Mouse (Mus musculus): ENCODE results near the gene Tbcd.
A peak's percentile ranks its signal among the peaks of the same experiment; 100 is the strongest.

Gene Tbcd

DNA sequence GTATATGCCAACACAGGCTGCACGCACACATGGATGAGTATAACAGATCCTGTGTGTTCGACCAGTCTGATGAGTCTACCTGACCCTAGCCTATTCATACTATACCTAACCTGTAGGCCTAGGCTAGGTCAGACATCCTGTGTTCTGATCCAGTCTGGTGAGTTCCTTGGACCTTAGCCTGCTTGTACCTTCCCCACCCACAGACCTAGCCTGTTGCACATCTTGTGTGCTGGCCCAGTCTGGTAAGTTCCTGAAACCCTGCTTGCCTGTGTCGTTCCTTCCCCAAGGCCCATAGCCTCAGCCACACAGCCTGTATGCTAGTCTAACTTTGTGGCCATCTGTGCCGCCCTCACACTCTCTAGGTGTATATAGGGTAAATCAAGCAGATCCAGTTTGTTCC, 112.5 kb downstream of the Tbcd start:
- no peak for ATAC-seq (ENCODE audit: low TSS enrichment)

DNA sequence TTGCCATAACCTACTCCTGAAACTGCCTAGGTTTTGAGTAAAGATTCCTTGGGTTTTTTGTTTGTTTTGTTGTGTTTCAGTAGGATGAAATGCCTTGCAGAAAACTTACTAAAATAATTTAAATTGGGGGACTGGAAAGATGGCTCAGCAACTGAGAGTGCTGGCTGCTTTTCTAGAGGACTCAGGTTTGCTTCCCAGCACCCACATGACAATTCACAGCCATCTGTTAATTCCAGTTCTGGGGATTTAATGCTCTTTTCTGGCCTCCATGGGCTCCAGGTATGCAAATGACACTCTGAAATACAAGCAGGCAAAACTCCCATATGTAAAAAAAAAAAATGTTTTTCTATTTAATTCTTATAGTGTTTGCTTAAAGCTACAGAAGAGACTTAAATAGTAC, 130.1 kb downstream of the Tbcd start:
- peak; percentile 69 for ATAC-seq (ENCODE audit: low TSS enrichment)

DNA sequence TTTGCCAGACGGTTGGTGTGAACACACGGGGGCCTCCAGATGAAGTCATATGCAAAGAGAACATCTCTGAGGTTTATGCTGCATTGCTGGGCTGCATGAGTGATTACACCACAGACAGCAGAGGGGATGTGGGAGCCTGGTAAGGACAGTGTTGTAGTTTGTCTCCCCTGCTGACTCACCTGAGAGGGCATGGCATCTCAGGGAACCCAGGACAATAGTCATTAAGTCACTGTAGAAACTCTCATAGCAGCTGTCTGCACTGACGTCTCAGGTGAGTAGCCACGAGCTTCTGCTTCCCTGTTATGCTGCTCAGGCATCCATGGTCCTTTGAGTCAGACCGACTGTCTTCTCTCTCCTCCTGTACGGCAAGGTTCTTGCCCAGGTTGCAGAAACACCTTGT, 145.5 kb downstream of the Tbcd start:
- ATAC-seq (ENCODE audit: low TSS enrichment), result no peak

DNA sequence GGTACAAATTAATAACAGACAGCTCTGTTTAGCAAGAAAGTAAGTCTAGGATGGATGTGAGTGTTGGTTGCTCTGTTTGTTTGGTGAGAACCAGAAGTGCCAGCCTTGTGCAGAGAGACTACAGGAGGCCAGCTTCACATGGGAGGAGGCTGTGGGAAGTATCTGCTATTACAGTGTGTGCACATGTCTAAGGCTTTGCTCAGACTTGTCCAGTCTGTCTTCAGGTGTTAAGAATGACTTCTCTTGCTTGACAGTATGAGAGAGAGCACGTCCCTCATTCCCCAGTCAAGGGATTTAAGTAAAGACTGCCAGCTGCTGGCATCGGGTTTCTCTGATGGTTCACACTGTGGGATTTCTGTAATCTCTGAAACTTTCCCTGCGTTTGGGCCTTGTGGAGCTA, 149.7 kb downstream of the Tbcd start:
- ATAC-seq (ENCODE audit: low TSS enrichment), result no peak

DNA sequence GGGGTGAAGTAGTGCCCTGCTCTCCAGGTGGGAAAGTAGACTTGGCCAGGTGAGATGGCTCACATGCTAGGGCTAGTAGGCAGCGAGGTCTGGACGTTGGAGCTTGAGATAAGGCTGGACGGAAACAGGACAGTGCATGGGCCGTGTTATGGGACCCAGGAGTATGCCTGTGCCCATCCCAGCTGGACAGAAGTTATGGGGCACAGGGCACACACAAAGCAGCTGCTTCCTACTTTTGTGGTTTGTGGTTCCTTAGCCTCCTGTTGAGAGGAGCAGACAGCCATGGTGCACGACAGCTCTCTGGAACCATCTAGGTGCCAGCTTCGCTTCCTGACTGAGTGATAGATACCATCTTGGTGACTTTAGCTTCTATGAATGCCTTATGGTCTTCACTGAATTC, 153.9 kb downstream of the Tbcd start:
- no peak for ATAC-seq (ENCODE audit: low TSS enrichment)

DNA sequence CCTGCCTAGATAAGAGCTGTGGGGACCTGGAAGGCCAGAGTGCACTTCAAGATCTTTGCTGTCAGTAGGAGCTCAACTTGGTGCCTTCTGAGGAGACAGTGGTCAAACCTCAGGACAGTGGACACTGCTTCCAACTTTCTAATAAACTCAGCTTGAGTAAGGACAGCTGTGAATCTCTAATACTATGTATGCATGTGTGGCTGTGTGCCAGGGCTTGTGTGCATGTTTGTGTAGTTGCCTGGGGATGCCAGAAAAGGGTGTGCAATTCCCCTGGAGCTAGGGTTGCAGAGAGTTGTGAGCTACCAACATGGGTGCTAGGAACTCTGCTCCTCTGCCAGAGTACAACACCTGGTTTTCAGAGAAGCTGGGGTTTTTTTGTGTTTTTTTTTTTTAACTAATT, 159.2 kb downstream of the Tbcd start:
- ATAC-seq (ENCODE audit: low TSS enrichment), result no peak

DNA sequence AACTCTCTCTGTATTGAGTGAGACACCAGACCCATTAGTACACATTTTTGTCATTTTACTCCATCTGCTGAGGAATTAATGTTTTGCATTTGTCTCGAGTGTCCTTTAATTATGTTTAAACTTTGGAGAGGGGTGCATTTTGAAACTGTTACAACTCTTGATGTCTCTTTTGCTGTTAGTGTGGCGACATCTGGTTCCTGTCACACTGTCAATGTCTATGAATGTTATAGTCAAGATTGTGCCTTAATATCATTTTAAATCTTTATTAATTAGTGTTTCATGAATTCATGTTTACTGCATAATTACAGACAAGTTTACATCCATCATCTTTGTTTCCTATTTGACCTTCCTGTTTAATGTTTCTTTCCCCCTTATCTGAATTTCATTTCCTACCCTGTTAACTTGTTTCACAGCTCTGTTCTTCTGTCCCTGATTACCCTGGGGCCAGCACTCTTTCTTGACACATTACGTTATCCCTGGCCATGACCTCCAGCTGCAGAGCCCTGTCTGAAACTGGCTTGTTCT, 164.3 kb downstream of the Tbcd start:
- no peak for ATAC-seq (ENCODE audit: low TSS enrichment)

DNA sequence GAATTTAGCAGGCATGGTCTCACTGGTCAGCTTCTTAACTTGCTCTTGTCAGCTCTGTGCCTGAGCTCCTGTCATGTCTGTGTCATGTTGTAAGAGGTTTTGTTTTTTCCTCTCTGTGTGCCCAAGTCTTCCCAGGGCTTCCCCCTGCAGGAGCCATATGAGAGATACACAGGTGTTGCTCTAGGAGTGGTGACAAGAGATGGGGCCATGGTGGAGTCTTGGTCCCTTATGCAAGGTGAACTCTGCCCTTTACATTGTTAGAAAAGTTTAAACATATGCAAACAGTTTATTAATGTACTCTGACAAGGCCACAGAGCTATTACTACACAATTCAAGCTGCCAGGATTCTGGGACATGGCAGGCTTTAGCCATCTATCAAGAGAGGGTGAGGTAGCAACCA, 164.8 kb downstream of the Tbcd start:
- no peak for ATAC-seq (ENCODE audit: low TSS enrichment)

DNA sequence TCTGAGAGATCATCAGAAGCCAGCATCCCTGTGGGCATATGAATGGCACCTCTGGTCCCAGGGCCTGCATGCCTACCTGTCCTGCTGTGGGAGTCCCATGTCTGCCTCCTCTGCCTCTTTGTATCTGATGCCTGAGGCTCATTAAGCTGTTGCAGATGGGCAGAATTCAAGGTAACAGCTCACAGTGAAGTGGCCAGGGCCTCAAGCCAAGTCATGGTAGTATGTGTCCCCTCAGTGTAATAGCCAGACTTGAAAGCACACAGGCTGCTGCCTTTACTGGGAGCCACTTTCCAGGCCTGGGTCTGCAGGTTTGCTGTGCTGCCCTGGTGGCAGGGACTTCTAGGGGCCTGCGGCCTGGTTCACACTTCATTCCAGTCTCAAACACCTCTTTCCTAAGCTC, 165.6 kb downstream of the Tbcd start:
- ATAC-seq (ENCODE audit: low TSS enrichment), result no peak

DNA sequence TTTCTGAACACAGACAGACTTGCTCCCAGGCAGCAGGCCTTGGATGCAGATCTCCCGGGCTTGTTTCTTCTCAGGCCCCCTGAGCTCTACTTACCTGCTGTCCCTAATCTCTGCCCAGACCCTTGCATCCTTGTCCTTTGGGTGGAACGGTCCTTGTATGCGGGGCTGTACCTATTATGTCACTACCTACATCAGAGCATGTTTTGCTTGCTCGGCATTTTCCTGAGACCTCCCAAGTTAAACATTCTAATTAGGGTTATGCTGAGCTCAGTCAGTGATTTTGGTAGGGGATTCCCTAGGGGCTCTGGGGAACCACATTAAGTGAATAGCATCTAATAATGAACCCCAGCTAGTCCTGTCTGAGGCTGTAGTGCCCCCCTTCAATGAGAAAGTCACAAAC, 173.3 kb downstream of the Tbcd start:
- no peak for ATAC-seq (ENCODE audit: low TSS enrichment)

DNA sequence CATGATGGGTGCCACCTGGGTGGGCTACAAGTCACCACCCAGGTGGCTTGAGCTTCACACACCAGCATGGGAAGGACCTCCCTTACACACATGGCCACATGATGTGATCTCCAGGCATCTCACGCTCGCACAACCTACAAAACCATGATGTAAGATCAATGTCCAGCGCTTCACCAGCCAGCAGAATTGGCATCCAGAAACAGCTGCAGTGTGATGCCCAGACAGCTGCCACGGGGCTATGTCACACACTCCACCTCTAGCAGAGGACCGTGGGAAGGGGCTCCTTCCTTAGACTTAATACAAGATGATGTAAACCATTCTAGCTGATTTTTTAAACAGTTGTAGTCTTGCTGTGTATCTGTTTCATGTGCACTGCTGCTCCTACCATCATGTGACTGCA, 175.8 kb downstream of the Tbcd start:
- no peak for ATAC-seq (ENCODE audit: low TSS enrichment)

DNA sequence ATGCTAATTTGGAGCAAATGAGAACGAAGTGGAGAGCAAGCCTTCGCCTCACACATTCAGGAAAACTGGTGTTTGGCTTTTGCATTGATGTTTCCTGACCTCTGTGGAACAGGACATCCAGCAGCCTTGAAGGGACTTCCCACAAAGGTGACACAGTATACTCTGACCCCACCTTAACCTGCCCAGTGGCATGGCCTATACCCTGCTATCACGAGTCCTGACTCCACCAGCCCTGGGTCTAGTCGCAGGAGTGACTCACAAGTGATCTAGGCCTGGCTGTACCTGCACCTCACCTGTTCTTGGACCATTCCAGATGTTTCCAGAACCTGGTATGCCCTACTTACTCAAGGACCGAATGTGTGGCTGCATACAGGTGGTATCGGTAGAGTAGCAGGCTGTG, 177.8 kb downstream of the Tbcd start:
- ATAC-seq (ENCODE audit: low TSS enrichment), result no peak

DNA sequence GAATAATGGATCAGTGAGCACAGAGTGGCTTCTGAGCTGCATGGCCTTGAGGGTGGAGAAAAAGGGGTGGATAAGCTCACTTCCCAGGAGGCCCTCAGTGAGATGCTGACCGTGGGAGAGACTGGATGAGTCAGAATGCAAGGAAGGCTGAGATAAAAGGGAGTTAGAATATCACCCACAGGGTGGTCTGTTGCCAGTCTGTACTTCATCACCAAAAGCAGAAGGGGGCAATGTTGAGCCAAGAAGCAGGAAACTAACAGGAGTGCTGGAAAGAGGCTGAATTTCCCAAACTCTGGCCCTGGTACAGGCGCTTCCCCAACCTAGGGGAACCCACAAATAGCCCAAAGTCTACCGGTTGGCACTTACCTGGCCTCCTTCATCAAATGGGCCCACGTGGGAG, 178.7 kb downstream of the Tbcd start:
- ATAC-seq (ENCODE audit: low TSS enrichment), result peak; percentile 67

DNA sequence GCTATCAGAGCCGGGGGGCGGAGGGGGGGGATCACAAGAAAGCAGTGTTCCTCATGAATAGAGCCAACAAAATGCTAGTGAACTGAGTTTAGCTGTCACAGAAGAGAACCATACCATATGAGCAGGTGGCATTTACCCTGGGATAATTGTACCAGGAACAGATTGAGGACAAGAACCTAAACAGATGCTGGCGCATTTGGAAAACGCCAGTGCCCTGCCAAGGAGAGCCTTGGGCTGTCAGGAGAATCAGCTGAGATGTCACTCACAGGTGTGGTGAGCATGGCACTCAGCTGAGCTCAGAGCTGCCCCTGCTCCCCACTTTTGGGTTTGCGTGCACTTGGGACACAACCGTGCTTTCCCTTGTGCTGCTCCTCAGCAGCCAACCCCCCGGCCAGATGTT, 179.7 kb downstream of the Tbcd start:
- ATAC-seq (ENCODE audit: low TSS enrichment), result no peak

DNA sequence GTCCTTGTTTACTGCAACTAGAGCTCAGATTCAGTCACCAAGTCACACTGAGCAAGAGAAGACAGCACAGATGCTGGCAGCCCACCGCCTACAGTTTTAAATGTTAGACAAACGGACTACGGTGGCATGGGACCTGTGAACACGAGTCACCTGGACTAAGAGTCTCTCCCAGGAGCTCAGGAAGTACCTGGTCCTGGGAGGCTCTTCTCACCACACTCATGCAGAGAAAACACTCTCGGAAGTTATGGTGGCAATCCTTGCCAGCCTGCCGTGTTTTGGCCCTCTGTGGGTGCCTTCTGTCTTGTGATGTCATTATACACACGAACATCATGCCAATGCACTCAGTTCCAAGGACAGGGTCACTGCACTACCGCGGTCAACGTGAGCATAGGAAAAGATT, 184.9 kb downstream of the Tbcd start:
- no peak for ATAC-seq (ENCODE audit: low TSS enrichment)

DNA sequence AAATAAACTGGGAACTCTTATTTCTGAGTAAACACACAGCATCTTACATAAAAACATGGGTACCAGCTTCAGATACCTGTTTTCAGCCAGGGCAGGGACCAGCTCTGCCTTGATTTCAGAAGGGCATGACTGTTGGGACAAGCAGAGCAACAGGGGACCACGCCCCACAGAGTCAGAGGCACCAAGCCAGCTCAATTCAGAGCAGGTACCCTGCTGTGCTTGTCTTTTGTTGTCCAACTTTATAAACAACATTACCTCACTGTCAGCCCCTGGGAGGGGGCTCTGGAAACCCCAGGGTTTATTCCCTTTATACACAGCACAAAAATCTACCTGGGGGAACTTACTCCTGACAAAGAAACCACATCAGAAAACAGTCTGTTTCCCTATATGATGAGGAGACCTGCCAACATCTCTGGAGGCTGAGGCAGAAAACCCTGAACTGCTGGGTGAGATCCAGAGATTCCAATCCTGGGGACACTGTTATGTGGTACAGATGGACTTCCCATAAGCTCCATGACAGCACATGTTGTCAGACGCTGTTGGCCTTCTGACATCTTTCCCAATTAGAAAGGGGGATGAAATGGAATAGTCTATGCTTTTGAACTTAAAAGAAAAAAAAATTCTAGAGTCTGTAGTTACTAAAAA, 189.9 kb downstream of the Tbcd start:
- ATAC-seq (ENCODE audit: low TSS enrichment), result no peak

DNA sequence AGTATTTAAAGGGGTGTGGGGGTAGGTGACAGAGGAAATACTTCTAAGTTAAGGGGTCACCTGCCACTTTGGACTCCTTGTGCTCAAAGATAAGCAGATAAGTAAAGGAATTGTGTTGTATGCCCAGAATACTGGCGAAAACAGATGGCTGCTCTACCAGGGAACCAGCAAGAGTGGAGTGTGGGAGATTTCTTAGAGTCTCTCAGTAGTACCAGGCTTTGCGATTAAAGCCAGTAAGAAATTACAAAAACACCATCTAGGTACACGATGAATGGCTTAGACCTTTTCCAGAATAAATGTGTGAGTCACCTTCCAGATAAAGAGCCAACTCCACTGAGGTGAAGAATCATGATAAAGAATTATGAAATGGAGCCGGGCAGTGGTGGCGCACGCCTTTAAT, 193.6 kb downstream of the Tbcd start:
- peak; percentile 85 for ATAC-seq (ENCODE audit: low TSS enrichment)

DNA sequence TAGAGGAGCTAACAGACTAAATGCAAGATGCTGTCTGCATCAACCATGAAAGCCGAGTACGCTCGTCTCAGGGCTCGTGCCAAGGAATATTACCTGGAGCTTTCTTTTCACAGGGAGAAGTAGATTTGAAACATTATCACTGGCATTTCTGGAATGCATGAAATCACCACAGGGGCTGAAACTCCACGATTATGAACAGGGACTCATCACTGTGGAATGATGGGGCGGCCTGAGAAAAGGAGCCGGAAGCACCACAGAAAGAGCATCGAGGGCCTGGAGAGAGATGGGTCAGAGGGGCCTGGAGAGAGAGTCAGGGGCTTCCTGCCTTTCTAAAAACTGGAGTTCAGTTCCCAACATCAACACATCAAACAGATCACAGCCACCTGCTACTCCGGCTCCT, 195.6 kb downstream of the Tbcd start:
- ATAC-seq (ENCODE audit: low TSS enrichment), result no peak

DNA sequence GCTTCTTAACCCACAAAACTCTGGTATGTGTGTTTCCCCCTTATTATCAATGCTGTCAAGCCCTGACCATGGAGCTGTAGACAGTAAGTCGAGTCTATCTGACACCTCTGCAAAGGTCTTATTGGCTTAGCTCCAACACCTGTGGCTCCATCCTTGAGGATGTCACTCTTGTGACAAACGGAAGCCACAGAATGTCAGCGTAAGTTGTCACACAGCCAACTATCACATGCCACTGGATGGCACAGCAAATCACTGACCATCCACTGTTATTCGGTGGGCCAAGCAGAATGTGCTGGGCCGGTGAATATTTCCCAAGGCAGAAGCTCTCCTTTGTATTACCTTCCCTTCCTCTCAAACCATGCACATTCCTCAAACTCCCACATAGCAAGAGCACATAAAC, 196.4 kb downstream of the Tbcd start:
- no peak for ATAC-seq (ENCODE audit: low TSS enrichment)

DNA sequence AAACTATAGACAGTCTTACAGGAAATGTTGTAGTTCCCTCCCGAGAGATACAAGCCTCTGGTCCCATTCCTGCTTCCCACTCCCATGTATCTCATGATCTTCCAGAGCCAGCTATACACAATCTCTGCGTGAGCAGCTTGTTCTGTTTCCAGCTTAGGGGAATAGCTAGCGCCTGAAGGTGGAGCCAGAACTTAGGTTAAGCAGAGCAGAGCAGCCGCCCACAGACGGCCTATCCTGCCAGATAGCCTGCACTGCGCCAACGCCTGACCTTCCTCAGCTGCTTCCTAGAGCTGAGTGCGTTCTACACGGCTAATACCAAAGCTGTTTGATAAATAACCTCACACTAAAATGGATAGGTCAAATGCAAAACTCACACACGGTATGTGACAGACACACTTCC, 198.2 kb downstream of the Tbcd start:
- ATAC-seq (ENCODE audit: low TSS enrichment), result peak; percentile 62

DNA sequence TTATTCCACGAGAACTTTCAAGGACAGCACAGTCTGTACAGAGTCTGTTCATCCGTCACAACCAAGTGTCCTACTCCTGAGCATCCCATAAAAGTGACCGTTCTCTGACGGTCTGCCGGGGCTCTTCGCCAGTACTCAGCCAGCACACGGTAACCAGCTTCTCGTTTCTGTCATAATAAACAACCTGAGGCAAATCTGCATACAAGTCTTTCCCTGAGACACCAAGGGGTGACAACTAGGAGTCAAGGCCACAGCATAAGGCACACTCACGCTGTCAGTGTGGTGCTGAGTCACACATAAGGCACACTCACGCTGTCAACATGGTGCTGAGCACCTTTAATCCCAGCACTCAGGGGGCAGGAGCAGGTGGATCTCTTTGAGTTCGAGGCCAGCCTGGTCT, 198.9 kb downstream of the Tbcd start:
- ATAC-seq (ENCODE audit: low TSS enrichment), result no peak

DNA sequence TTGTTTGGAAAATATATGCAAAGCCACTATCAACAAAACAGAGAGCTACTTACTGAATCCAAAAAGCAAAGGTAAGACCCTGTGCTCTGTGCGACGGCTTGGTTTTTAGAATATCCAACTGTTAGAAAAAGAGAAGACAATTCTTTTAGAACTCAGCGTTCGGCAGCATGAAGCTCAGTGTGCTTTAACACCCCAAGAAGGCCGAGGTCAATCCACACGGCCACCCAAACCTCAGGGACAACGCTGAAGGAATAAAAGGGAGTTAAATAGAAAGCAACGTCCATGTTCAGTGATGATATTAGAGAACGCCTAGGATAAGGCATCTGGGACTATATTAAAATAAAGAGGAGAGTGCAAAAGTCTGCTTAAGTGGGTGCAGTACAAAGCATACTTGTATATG, 199.8 kb downstream of the Tbcd start:
- ATAC-seq (ENCODE audit: low TSS enrichment), result no peak

DNA sequence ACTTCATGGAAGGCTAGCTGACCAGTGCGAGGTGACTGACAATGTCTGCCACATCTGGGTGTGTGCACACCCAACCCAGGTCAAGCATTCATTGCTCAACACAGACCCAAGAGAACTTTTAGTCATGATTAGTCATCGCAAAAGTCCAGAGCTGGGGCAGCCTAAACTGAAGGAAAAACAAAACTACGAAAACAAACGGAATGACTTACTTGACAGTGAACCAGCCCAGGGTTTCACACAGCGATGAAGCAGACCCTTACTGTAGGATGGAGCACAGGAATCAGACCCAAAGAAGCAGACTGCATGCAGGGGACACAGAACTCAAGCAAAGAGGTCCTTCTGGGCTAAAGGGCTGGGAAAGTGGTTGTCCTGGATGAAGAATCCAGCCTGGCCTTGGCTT, 200.2 kb downstream of the Tbcd start:
- no peak for ATAC-seq (ENCODE audit: low TSS enrichment)

DNA sequence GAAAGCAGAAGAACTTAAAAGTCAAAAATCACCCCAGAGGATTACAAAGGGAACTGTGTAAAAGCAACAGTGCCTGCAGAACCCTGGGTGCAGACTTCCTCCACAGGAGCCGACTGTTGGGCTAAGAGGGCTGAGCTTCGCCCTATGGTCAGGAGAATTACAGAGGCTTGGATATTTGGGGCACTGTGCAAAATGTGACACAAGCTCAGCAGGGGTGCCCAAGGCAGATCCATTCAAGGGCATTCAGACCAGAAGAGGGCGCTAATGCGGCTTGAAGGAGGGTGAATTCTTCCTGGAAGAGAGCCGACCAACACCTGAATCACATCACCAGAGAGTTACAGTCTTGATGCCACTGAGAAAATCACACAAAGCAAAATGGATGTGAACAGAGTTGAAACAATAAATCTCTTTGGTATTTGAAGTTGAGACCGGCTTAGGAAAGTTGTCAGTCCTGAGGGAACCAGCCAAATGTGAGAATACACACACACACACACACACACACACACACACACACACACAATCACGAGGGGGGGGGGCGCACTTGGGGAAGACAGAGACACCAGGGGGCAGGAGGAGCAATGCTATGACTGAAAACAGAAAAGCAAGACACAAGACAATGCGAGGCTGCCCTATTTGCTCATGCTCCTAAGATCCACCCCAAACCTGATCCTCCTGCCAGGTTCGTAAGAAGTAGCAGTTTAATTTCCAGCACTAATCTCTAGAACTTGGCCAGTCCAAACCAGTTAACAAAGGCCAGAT, 201.0 kb downstream of the Tbcd start:
- peak; percentile 45; the same call in 1 of the 2 replicates for ATAC-seq (ENCODE audit: low TSS enrichment)
